Mouse (Mus musculus) thymus, adult 2 months (tissue): ENCODE measurements around the gene Gnaz. TPM values are rescaled to one million over a fixed set of nuclear protein-coding genes. Genes with fewer than 3 reads are reported as not detected.

Experiments used
- DNase-seq: peaks from one replicate; pipeline ENCODE4 v3.0.0; 2021
- H3K27ac ChIP-seq: fragments of 200-500 bp; 2 replicates; pipeline ENCODE4 v1.5.1; 2012; ENCODE audit warnings: low read length, control low read depth; ENCODE audit not compliant: control insufficient read depth, insufficient read depth
- H3K27me3 ChIP-seq: fragments of 200-500 bp; 2 replicates; pipeline ENCODE4 v1.6.1; 2012; ENCODE audit warnings: mild to moderate bottlenecking, low read length, moderate library complexity, mixed read lengths; ENCODE audit not compliant: control insufficient read depth, insufficient read depth
- H3K36me3 ChIP-seq: fragments of 200-500 bp; 2 replicates; pipeline ENCODE4 v1.6.1; 2012; ENCODE audit warnings: mild to moderate bottlenecking, low read length, moderate library complexity; ENCODE audit not compliant: control insufficient read depth, insufficient read depth
- H3K4me1 ChIP-seq: fragments of 200-500 bp; replicated peaks from 2 replicates; pipeline ENCODE4 v1.6.1; 2012; ENCODE audit warnings: low read length; ENCODE audit not compliant: control insufficient read depth, insufficient read depth
- H3K4me3 ChIP-seq: fragments of 200-500 bp; 2 replicates; pipeline ENCODE4 v1.5.1; 2012; ENCODE audit warnings: mild to moderate bottlenecking, low read length, control low read depth, moderate library complexity; ENCODE audit not compliant: control insufficient read depth, insufficient read depth
- CTCF ChIP-seq: fragments of 200-500 bp; IDR thresholded peaks from 2 replicates; pipeline ENCODE4 v1.5.1; 2012; ENCODE audit warnings: mild to moderate bottlenecking, control low read depth, low read length, moderate library complexity, borderline replicate concordance; ENCODE audit not compliant: control insufficient read depth, poor library complexity, insufficient read depth; ENCODE audit errors: extremely low read depth
- POLR2A ChIP-seq: fragments of 200-500 bp; IDR thresholded peaks from 2 replicates; pipeline ENCODE4 v1.6.1; 2012; ENCODE audit warnings: mild to moderate bottlenecking, low read length, control low read depth, moderate library complexity; ENCODE audit not compliant: control insufficient read depth, poor library complexity, insufficient read depth; ENCODE audit errors: extremely low read depth
- WGBS: fragments of 180-500 bp; shearing (Covaris S2); methylation state at CpG from one replicate; pipeline ENCODE4 v1.1.7; 2018; 5-methylcytosine and 5-hydroxymethylcytosine counted together
- polyA plus RNA-seq: library from polyadenylated mRNA; depleted of rRNA; stranded (reverse); fragments of >200 nt; gene quantifications from 2 replicates; pipeline ENCODE4 v1.2.3, GENCODE M21; 2012

Gene Gnaz
- polyA plus RNA-seq, 1 experiment = 0.58 TPM

DNA sequence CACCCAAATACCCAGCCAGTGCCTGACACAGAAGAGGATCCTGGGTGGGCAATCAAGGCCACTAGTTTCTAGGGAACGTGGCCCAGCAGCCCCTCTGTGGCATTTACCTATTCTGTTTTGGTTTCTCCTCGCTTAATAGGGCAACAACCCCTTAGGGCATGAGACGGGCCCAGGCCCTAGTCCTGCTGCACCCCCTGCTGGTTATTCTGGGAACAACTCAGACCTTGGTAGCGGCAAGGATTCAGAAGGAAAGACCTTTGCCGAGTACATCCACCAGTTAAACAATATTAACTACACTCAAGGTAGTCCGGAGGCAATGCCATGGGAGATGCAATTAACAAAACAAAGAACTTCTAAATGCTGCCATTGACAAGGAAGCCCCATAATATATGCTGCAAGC, 54.2 kb downstream of the Gnaz start:
- peak; percentile 69 for DNase-seq
- H3K4me1 ChIP-seq = no peaks in the 10 kb centered on the region

DNA sequence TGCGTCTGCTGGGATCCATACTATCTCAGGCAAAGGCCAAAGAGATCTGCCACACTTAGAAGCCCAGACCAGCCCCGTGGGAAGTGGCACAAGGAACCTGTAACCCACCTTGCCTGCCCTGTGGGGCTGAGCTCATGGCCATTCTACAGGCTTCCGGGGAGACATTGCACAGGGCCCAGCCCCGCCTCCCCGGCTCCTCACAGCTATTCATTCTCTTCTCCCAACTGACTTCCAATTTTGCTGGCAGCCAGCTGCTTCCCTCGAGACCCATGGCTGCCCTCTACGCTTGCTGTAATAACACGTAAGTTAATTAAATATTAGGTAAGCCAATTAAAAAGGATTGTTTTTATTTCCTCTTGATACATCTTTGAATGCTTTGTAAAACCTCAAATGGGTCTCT, 59.5 kb downstream of the Gnaz start:
- Histone ChIP-seq H3K27ac (no peak overlapping the region), H3K4me3 (no peak overlapping the region), H3K36me3 (no peaks in the 10 kb centered on the region), H3K27me3 (no peaks in the 10 kb centered on the region), H3K4me1 (no peaks in the 10 kb centered on the region)
- TF ChIP-seq CTCF (no peak), POLR2A (no peak)
- 85% methylated on average over 8 of the region's 8 CpGs for WGBS
- DNase-seq = no peak

More for the DNA sequence above, 54.2 kb downstream of the Gnaz start:
- TF ChIP-seq CTCF (peak; percentile 65; the same call in 1 of the 2 replicates), POLR2A (no peak)
- H3K27me3 ChIP-seq = no peaks in the 10 kb centered on the region
- no peaks in the 10 kb centered on the region for H3K36me3 ChIP-seq
- WGBS = 13% methylated on average over 6 of the region's 6 CpGs
- no peak overlapping the region for H3K27ac ChIP-seq
- H3K4me3 ChIP-seq = no peak overlapping the region

GRCm38 (mm10) chr10:75028743-75029142, 61.8 kb downstream of the Gnaz start:
- no peaks in the 10 kb centered on the region for H3K27me3 ChIP-seq
- TF ChIP-seq CTCF (no peak), POLR2A (no peak)
- H3K4me1 ChIP-seq = no peaks in the 10 kb centered on the region
- H3K27ac ChIP-seq = no peak overlapping the region
- WGBS = 93% methylated on average over 8 of the region's 8 CpGs
- H3K4me3 ChIP-seq = no peak overlapping the region
- H3K36me3 ChIP-seq = no peaks in the 10 kb centered on the region
- no peak for DNase-seq

- WGBS = 91% methylated on average over 3 of the region's 3 CpGs
- Histone ChIP-seq H3K27me3 (no peaks in the 10 kb centered on the region), H3K4me1 (no peaks in the 10 kb centered on the region), H3K27ac (no peak overlapping the region), H3K4me3 (no peak overlapping the region), H3K36me3 (no peaks in the 10 kb centered on the region)
- no peak for DNase-seq
- TF ChIP-seq POLR2A = no peak
- TF ChIP-seq CTCF = no peak
Measured at GRCm38 (mm10) chr10:75029677-75030076, 62.7 kb downstream of the Gnaz start.

DNA sequence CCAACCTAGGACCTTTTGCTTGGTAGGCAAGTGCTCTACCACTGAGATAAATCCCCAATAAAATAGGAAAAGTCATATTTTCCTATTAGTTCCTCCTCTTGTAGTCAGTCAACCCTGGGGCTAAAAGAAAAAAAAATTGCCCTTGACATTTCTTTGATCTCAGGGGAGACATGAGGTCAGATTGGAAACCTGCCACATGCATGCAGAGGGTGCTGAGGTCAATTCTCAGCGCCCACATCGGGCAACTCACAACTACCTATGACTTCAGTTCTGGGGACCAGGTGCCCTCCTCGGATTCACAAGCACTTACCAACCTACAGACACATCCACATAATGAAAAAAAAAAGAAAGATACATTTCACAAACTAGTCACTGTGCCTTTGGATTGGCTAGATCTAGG, 63.3 kb downstream of the Gnaz start:
- no peaks in the 10 kb centered on the region for H3K36me3 ChIP-seq
- no peak for DNase-seq
- H3K27me3 ChIP-seq = no peaks in the 10 kb centered on the region
- TF ChIP-seq CTCF = no peak
- TF ChIP-seq POLR2A = no peak
- H3K27ac ChIP-seq = no peak overlapping the region
- H3K4me1 ChIP-seq = no peaks in the 10 kb centered on the region
- no peak overlapping the region for H3K4me3 ChIP-seq
- WGBS = 71% methylated on average over 3 of the region's 3 CpGs

DNA sequence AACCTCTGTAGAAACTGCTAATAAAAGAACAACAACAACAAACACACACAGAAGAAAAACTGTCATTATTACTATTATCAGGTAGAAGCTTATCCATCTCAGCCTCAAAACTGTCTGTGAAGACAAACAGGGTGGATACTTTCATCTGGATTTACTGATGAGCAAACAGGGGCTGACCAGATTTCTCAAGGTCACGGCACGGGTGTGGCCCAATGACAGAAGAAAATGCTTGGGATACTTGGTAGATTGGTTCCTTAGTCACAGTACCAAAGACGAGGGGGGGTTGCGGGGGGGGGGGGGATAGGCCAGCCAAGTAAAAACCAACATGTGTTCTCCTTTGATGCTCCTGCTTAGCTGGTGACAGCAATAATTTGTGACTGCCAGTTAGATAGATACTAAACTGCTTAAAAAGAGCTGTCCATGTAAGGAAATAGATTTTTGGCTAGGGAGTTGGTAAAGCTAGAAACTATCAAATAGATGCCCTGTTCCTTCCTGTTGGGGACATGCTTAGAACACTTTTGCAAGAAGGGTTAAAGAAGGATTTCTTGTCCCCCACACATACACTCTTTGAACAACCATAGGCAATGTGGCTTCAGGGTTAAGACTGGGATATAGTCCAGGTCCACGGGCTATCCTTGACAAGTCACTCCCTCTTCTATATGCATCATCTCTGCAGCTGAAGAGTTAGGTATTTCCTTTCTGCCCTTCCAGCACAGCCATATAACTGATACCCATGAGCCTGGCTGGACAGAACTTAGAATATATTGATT, 64.6 kb downstream of the Gnaz start:
- Histone ChIP-seq H3K4me3 (no peak overlapping the region), H3K36me3 (no peaks in the 10 kb centered on the region), H3K27ac (no peak overlapping the region), H3K4me1 (no peaks in the 10 kb centered on the region), H3K27me3 (no peaks in the 10 kb centered on the region)
- 82% methylated on average over 5 of the region's 5 CpGs for WGBS
- TF ChIP-seq CTCF (no peak), POLR2A (no peak)
- no peak for DNase-seq
